Mouse (Mus musculus) MEL (cell line): ENCODE measurements around the gene Thbs3. TPM values are rescaled to one million over a fixed set of nuclear protein-coding genes. Genes with fewer than 3 reads are reported as not detected.
A peak's percentile ranks its signal among the peaks of the same experiment; 100 is the strongest.

Source experiments
- DNase-seq: peaks from one replicate; pipeline ENCODE4 v3.0.0; 2011; ENCODE audit warnings: low read depth, low spot score
- H3K27ac ChIP-seq: 2 replicates; pipeline ENCODE4 v1.5.1; 2012; ENCODE audit warnings: low read depth, mild to moderate bottlenecking, control low read depth, low read length, moderate library complexity; ENCODE audit not compliant: control insufficient read depth
- H3K27me3 ChIP-seq, 2 experiments: fragments of 150-350 bp in 1 of 2; sonication (generic) in 1 of 2; 2 replicates each; pipeline ENCODE4 v1.6.1; 2012; ENCODE audit warnings: low read length in 2 of 2, mild to moderate bottlenecking in 2 of 2, improper control_type of control experiment in 1 of 2, moderate library complexity in 1 of 2; ENCODE audit not compliant: insufficient read depth in 2 of 2, control insufficient read depth in 1 of 2
- H3K36me3 ChIP-seq, 2 experiments: 2 replicates each; pipeline ENCODE4 v1.6.1; 2012 to 2014; ENCODE audit warnings: low read length in 2 of 2, improper control_type of control experiment in 1 of 2, inconsistent platforms in 1 of 2, mild to moderate bottlenecking in 1 of 2; ENCODE audit not compliant: insufficient read depth in 2 of 2, control insufficient read depth in 1 of 2
- H3K4me1 ChIP-seq, 2 experiments: fragments of 150-350 bp in 1 of 2; sonication (generic) in 1 of 2; 2 replicates each; pipeline ENCODE4 v1.6.1; 2012; ENCODE audit warnings: low read length in 2 of 2, improper control_type of control experiment in 1 of 2, mild to moderate bottlenecking in 1 of 2; ENCODE audit not compliant: insufficient read depth in 2 of 2, control insufficient read depth in 1 of 2
- H3K4me3 ChIP-seq, 2 experiments: fragments of 150-350 bp in 1 of 2; sonication (generic) in 1 of 2; 2 replicates each; pipeline ENCODE4 v1.5.1; 2012; ENCODE audit warnings: low read depth in 2 of 2, low read length in 2 of 2, mild to moderate bottlenecking in 2 of 2, moderate library complexity in 2 of 2, control low read depth in 1 of 2, improper control_type of control experiment in 1 of 2; ENCODE audit not compliant: control insufficient read depth in 1 of 2, insufficient read depth in 1 of 2
- H3K79me2 ChIP-seq: 2 replicates; pipeline ENCODE4 v1.6.1; 2012; ENCODE audit warnings: mild to moderate bottlenecking, low read length, moderate library complexity; ENCODE audit not compliant: control insufficient read depth, poor library complexity, insufficient read depth
- H3K9ac ChIP-seq: 2 replicates; pipeline ENCODE4 v1.6.1; 2012; ENCODE audit warnings: low read depth, mild to moderate bottlenecking, control low read depth, low read length, moderate library complexity; ENCODE audit not compliant: control insufficient read depth, poor library complexity, severe bottlenecking
- H3K9me3 ChIP-seq: fragments of 150-350 bp; sonication (generic); replicated peaks from 2 replicates; pipeline ENCODE4 v1.6.1; 2012; ENCODE audit warnings: mild to moderate bottlenecking, low read length, improper control_type of control experiment, moderate library complexity; ENCODE audit not compliant: insufficient read depth
- BHLHE40 ChIP-seq: IDR thresholded peaks from 2 replicates; pipeline ENCODE4 v1.6.1; 2012; ENCODE audit warnings: low read depth, mild to moderate bottlenecking, inconsistent platforms, low read length, improper control_type of control experiment, borderline replicate concordance
- CHD1 ChIP-seq: IDR thresholded peaks from 2 replicates; pipeline ENCODE4 v1.6.1; 2012; ENCODE audit warnings: low read depth, mild to moderate bottlenecking, inconsistent platforms, low read length, improper control_type of control experiment
- CHD2 ChIP-seq: IDR thresholded peaks from 2 replicates; pipeline ENCODE4 v1.6.1; 2011; ENCODE audit warnings: low read length, improper control_type of control experiment
- CTCF ChIP-seq, 3 experiments: IDR thresholded peaks in 2 of 3; conservative IDR thresholded peaks in 1 of 3; 2 replicates each; pipeline ENCODE4 v1.5.1; 2011 to 2012; ENCODE audit warnings: low read length in 3 of 3, low read depth in 2 of 3, mild to moderate bottlenecking in 2 of 3, improper control_type of control experiment in 1 of 3, inconsistent platforms in 1 of 3, mixed read lengths in 1 of 3, moderate library complexity in 1 of 3; ENCODE audit not compliant: control insufficient read depth in 1 of 3, insufficient read depth in 1 of 3, poor library complexity in 1 of 3, severe bottlenecking in 1 of 3
- E2F4 ChIP-seq: IDR thresholded peaks from 2 replicates; pipeline ENCODE4 v1.6.1; 2011; ENCODE audit warnings: low read depth, low read length, improper control_type of control experiment, borderline replicate concordance
- ELF1 ChIP-seq: IDR thresholded peaks from 2 replicates; pipeline ENCODE4 v1.6.1; 2014; ENCODE audit warnings: low read depth, mild to moderate bottlenecking, inconsistent platforms, low read length, improper control_type of control experiment, moderate library complexity
- EP300 ChIP-seq, 2 experiments: IDR thresholded peaks; 2 replicates each; pipeline ENCODE4 v1.6.1; 2011; ENCODE audit warnings: improper control_type of control experiment in 2 of 2, low read length in 2 of 2, low read depth in 1 of 2, mild to moderate bottlenecking in 1 of 2
- ETS1 ChIP-seq: IDR thresholded peaks from 2 replicates; pipeline ENCODE4 v1.6.1; 2012; ENCODE audit warnings: low read depth, mild to moderate bottlenecking, inconsistent platforms, low read length, improper control_type of control experiment, moderate library complexity
- GABPA ChIP-seq: IDR thresholded peaks from 2 replicates; pipeline ENCODE4 v1.6.1; 2012; ENCODE audit warnings: low read depth, mild to moderate bottlenecking, inconsistent platforms, low read length, improper control_type of control experiment, moderate library complexity
- GATA1 ChIP-seq: IDR thresholded peaks from 2 replicates; pipeline ENCODE4 v1.6.1; 2011; ENCODE audit warnings: low read depth, low read length, improper control_type of control experiment
- JUND ChIP-seq: IDR thresholded peaks from 2 replicates; pipeline ENCODE4 v1.6.1; 2011; ENCODE audit warnings: low read depth, mild to moderate bottlenecking, improper control_type of control experiment, low read length
- MAFK ChIP-seq: IDR thresholded peaks from 2 replicates; pipeline ENCODE4 v1.6.1; 2011; ENCODE audit warnings: low read depth, mild to moderate bottlenecking, low read length, improper control_type of control experiment, borderline replicate concordance
- MAX ChIP-seq: IDR thresholded peaks from 2 replicates; pipeline ENCODE4 v1.6.1; 2011; ENCODE audit warnings: low read length, improper control_type of control experiment
- MAZ ChIP-seq: IDR thresholded peaks from 2 replicates; pipeline ENCODE4 v1.6.1; 2012; ENCODE audit warnings: low read depth, mild to moderate bottlenecking, inconsistent platforms, low read length, improper control_type of control experiment
- MEF2A ChIP-seq: IDR thresholded peaks from 2 replicates; pipeline ENCODE4 v1.6.1; 2014; ENCODE audit warnings: low read depth, mild to moderate bottlenecking, inconsistent platforms, low read length, improper control_type of control experiment; ENCODE audit not compliant: poor library complexity, insufficient replicate concordance, severe bottlenecking; ENCODE audit errors: extremely low read depth
- MYC ChIP-seq: IDR thresholded peaks from 2 replicates; pipeline ENCODE4 v1.6.1; 2011; ENCODE audit warnings: low read depth, mild to moderate bottlenecking, low read length, improper control_type of control experiment, moderate library complexity
- NELFE ChIP-seq: IDR thresholded peaks from 2 replicates; pipeline ENCODE4 v1.6.1; 2011; ENCODE audit warnings: low read depth, low read length, improper control_type of control experiment
- POLR2A ChIP-seq, 2 experiments: IDR thresholded peaks; 2 replicates each; pipeline ENCODE4 v1.6.1; 2011 to 2012; ENCODE audit warnings: low read length in 2 of 2, mild to moderate bottlenecking in 2 of 2, control low read depth in 1 of 2, improper control_type of control experiment in 1 of 2, low read depth in 1 of 2, moderate library complexity in 1 of 2; ENCODE audit not compliant: control insufficient read depth in 1 of 2, insufficient read depth in 1 of 2, poor library complexity in 1 of 2
- POLR2AphosphoS2 ChIP-seq: IDR thresholded peaks from 2 replicates; pipeline ENCODE4 v1.6.1; 2011; ENCODE audit warnings: low read length, improper control_type of control experiment
- POLR2AphosphoS5 ChIP-seq: IDR thresholded peaks from 2 replicates; pipeline ENCODE4 v1.6.1; 2012; ENCODE audit warnings: low read depth, borderline replicate concordance, mild to moderate bottlenecking, inconsistent platforms, low read length, moderate library complexity, mixed read lengths
- RAD21 ChIP-seq: IDR thresholded peaks from 2 replicates; pipeline ENCODE4 v1.6.1; 2011; ENCODE audit warnings: mild to moderate bottlenecking, low read depth, low read length, improper control_type of control experiment
- RCOR1 ChIP-seq: IDR thresholded peaks from 2 replicates; pipeline ENCODE4 v1.6.1; 2012; ENCODE audit warnings: low read depth, mild to moderate bottlenecking, inconsistent platforms, low read length, improper control_type of control experiment
- SIN3A ChIP-seq: IDR thresholded peaks from 2 replicates; pipeline ENCODE4 v1.6.1; 2012; ENCODE audit warnings: low read length, improper control_type of control experiment, inconsistent platforms
- TAL1 ChIP-seq: IDR thresholded peaks from 2 replicates; pipeline ENCODE4 v1.6.1; 2012; ENCODE audit warnings: mild to moderate bottlenecking, inconsistent platforms, low read length, moderate library complexity, mixed read lengths
- TCF12 ChIP-seq: IDR thresholded peaks from 2 replicates; pipeline ENCODE4 v1.6.1; 2014; ENCODE audit warnings: low read depth, mild to moderate bottlenecking, inconsistent platforms, low read length, improper control_type of control experiment, moderate library complexity
- UBTF ChIP-seq: IDR thresholded peaks from 2 replicates; pipeline ENCODE4 v1.6.1; 2012; ENCODE audit warnings: low read depth, mild to moderate bottlenecking, inconsistent platforms, low read length, improper control_type of control experiment, moderate library complexity, borderline replicate concordance; ENCODE audit not compliant: insufficient read depth
- USF2 ChIP-seq, 2 experiments: IDR thresholded peaks; 2 replicates each; pipeline ENCODE4 v1.6.1; 2011 to 2012; ENCODE audit warnings: improper control_type of control experiment in 2 of 2, low read length in 2 of 2, borderline replicate concordance in 1 of 2, inconsistent platforms in 1 of 2, low read depth in 1 of 2, mild to moderate bottlenecking in 1 of 2; ENCODE audit not compliant: insufficient read depth in 1 of 2
- ZC3H11A ChIP-seq: IDR thresholded peaks from 2 replicates; pipeline ENCODE4 v1.6.1; 2012; ENCODE audit warnings: low read depth, mild to moderate bottlenecking, inconsistent platforms, low read length, improper control_type of control experiment
- ZKSCAN1 ChIP-seq: IDR thresholded peaks from 2 replicates; pipeline ENCODE4 v1.6.1; 2012; ENCODE audit warnings: low read depth, mild to moderate bottlenecking, inconsistent platforms, low read length, improper control_type of control experiment, moderate library complexity
- ZMIZ1 ChIP-seq: IDR thresholded peaks from 2 replicates; pipeline ENCODE4 v1.6.1; 2012; ENCODE audit warnings: low read depth, mild to moderate bottlenecking, inconsistent platforms, low read length, improper control_type of control experiment, moderate library complexity
- ZNF384 ChIP-seq: IDR thresholded peaks from 2 replicates; pipeline ENCODE4 v1.6.1; 2012; ENCODE audit warnings: low read depth, mild to moderate bottlenecking, inconsistent platforms, low read length, improper control_type of control experiment
- polyA plus RNA-seq, 2 experiments: library from polyadenylated mRNA; stranded (reverse) in 1 of 2; unstranded in 1 of 2; fragments of >175 nt in 1 of 2; fragments of >200 nt in 1 of 2; gene quantifications; 2 replicates each; pipeline versions ENCODE4 v1.2.1 to v1.2.4; 2012; ENCODE audit warnings: low replicate concordance in 2 of 2, low read depth in 1 of 2; ENCODE audit not compliant: insufficient read length in 2 of 2, insufficient read depth in 1 of 2, missing spikeins in 1 of 2
- total RNA-seq: library from RNA; depleted of rRNA; stranded (reverse); fragments of 300-350 nt; gene quantifications from 2 replicates; pipeline ENCODE4 v1.2.3, GENCODE M21; 2012

Gene Thbs3
- total and polyA plus RNA-seq, 3 experiments: 1.8 to 4.9 TPM; not detected in 1

- peak; percentile 65; the same call in 1 of the 2 replicates for TF ChIP-seq MAZ
- no peak for TF ChIP-seq RAD21
- no peak for TF ChIP-seq ZKSCAN1
- TF ChIP-seq JUND: no peak
- no peak for TF ChIP-seq MEF2A
- TF ChIP-seq NELFE: peak; percentile 81
- TF ChIP-seq TAL1: no peak
- TF ChIP-seq POLR2AphosphoS2: peak; percentile 58; the same call in 1 of the 2 replicates
- TF ChIP-seq ETS1: no peak
- no peak for TF ChIP-seq GABPA
- TF ChIP-seq USF2 (IDR thresholded peaks at IDR 0.05; ENCODE audit: borderline replicate concordance in 1 of 2, insufficient read depth in 1 of 2, low read depth in 1 of 2, low read length in 2 of 2): no peak
- TF ChIP-seq TCF12: no peak; the same call in 1 of the 2 replicates
- TF ChIP-seq CTCF (IDR thresholded peaks at IDR 0.05 in 2 of 3, conservative IDR thresholded peaks at IDR 0.05 in 1 of 3; ENCODE audit: control insufficient read depth in 1 of 3, insufficient read depth in 1 of 3, low read depth in 2 of 3, low read length in 3 of 3, poor library complexity in 1 of 3, severe bottlenecking in 1 of 3): no peak
- no peak for TF ChIP-seq E2F4
- no peak for TF ChIP-seq POLR2AphosphoS5
- 0 out of 4 replicates have a peak, but pooled peaks of 1 of the 2 experiments have one; percentile 14 for TF ChIP-seq EP300 (IDR thresholded peaks at IDR 0.05; ENCODE audit: low read depth in 1 of 2, low read length in 2 of 2)
- TF ChIP-seq ELF1: peak; percentile 86
Observed at GRCm38 (mm10) chr3:89213803-89214530, 1.0 kb upstream of the Thbs3 start (continued).

DNA sequence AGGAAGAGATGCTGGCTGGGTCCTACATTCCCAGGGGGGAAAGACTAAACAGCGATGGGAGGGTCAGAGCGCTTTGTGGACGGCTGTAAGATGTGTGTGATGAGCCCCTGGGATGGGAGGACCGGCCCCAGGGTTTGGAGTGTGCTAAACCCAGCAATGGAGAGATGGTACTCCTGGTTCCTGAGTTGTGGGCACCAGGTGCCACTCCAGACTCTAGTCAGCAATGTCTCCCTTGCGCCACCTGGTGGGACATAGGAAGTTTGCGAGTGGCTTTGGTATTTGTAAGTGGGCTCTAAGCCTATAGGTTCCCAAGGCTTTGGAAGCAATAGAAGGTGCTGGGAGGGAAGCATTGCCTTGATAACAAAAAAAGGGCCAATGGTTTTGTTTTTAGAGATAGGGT, 873 bp downstream of the Thbs3 start:
- Histone ChIP-seq H3K27me3 (no peaks in the 10 kb centered on the region), H3K27ac (no peak overlapping the region), H3K9me3 (no peaks in the 10 kb centered on the region), H3K4me3 (no peak overlapping the region), H3K4me1 (peaks cover 2 to 14% of the 10 kb centered on the region in 2 experiments; a peak in 3 of 4 replicates), H3K36me3 (peaks cover 0 to 10% of the 10 kb centered on the region in 2 experiments; a peak in 2 of 4 replicates), H3K79me2 (peaks cover 10% of the 10 kb centered on the region), H3K9ac (no peak overlapping the region)
- peak; percentile 95 for DNase-seq
- TF ChIP-seq JUND (no peak), POLR2A (IDR thresholded peaks at IDR 0.05; ENCODE audit: control insufficient read depth in 1 of 2, insufficient read depth in 1 of 2, low read depth in 1 of 2, low read length in 2 of 2, poor library complexity in 1 of 2) (no peak), MEF2A (no peak), GABPA (no peak), ZKSCAN1 (no peak), MAFK (no peak), GATA1 (peak; percentile 7; the same call in 1 of the 2 replicates), ZNF384 (peak; percentile 56; the same call in 1 of the 2 replicates), EP300 (IDR thresholded peaks at IDR 0.05; ENCODE audit: low read depth in 1 of 2, low read length in 2 of 2) (no peak; a peak in 1 of 4 replicates), MYC (no peak), ZMIZ1 (no peak), POLR2AphosphoS2 (no peak), ELF1 (no peak), MAX (no peak), RCOR1 (no peak), POLR2AphosphoS5 (no peak), UBTF (no peak), CHD2 (no peak), USF2 (IDR thresholded peaks at IDR 0.05; ENCODE audit: borderline replicate concordance in 1 of 2, insufficient read depth in 1 of 2, low read depth in 1 of 2, low read length in 2 of 2) (no peak), SIN3A (peak; percentile 83), E2F4 (no peak), CHD1 (no peak), ZC3H11A (peak; percentile 97), CTCF (IDR thresholded peaks at IDR 0.05 in 2 of 3, conservative IDR thresholded peaks at IDR 0.05 in 1 of 3; ENCODE audit: control insufficient read depth in 1 of 3, insufficient read depth in 1 of 3, low read depth in 2 of 3, low read length in 3 of 3, poor library complexity in 1 of 3, severe bottlenecking in 1 of 3) (peak in 2 of 3 experiments; percentile 93 to 99), BHLHE40 (no peak)
